Mouse (Mus musculus) kidney, embryonic 14.5 days (tissue): ENCODE measurements around the gene AB124611. TPM values are rescaled to one million over a fixed set of nuclear protein-coding genes. Genes with fewer than 3 reads are reported as not detected.

Experiments used
- ATAC-seq: fragments of 200-750 bp; cut with Nextera tagmentation; 2 replicates; pipeline ENCODE4 v1.8.0; 2017; ENCODE audit warnings: moderate number of reproducible peaks, mild to moderate bottlenecking, moderate TSS enrichment, moderate library complexity; ENCODE audit not compliant: low FRiP score, low TSS enrichment
- H3K27ac ChIP-seq: fragments of 300-500 bp; sonication (generic); 2 replicates; pipeline ENCODE4 v1.5.1; 2014; ENCODE audit warnings: low read depth, mild to moderate bottlenecking, low read length, moderate library complexity, mixed read lengths
- H3K27me3 ChIP-seq: fragments of 300-500 bp; sonication (generic); 2 replicates; pipeline ENCODE4 v1.6.1; 2014; ENCODE audit warnings: mild to moderate bottlenecking, low read length; ENCODE audit not compliant: control insufficient read depth, insufficient read depth
- H3K36me3 ChIP-seq: fragments of 300-500 bp; sonication (generic); 2 replicates; pipeline ENCODE4 v1.6.1; 2014; ENCODE audit warnings: low read length, mixed read lengths; ENCODE audit not compliant: control insufficient read depth, insufficient read depth
- H3K4me1 ChIP-seq: fragments of 300-500 bp; sonication (generic); 2 replicates; pipeline ENCODE4 v1.6.1; 2014; ENCODE audit warnings: low read length, mixed read lengths; ENCODE audit not compliant: control insufficient read depth, insufficient read depth
- H3K4me2 ChIP-seq: fragments of 300-500 bp; sonication (generic); replicated peaks from 2 replicates; pipeline ENCODE4 v1.6.1; 2014; ENCODE audit warnings: low read depth, mild to moderate bottlenecking, low read length
- H3K4me3 ChIP-seq: fragments of 300-500 bp; sonication (generic); 2 replicates; pipeline ENCODE4 v1.5.1; 2014; ENCODE audit warnings: mild to moderate bottlenecking, low read length
- H3K9ac ChIP-seq: fragments of 300-500 bp; sonication (generic); 2 replicates; pipeline ENCODE4 v1.6.1; 2014; ENCODE audit warnings: low read depth, mild to moderate bottlenecking, low read length, moderate library complexity
- H3K9me3 ChIP-seq: fragments of 300-500 bp; sonication (generic); 2 replicates; pipeline ENCODE4 v1.6.1; 2016; ENCODE audit warnings: low read length; ENCODE audit not compliant: control insufficient read depth
- WGBS: fragments of 180-500 bp; shearing (Covaris S2); extraction: QIAGEN DNeasy Blood & Tissue Kit; methylation state at CpG from one replicate; pipeline ENCODE4 v1.1.7; 2014; 5-methylcytosine and 5-hydroxymethylcytosine counted together
- polyA plus RNA-seq: library from polyadenylated mRNA; unstranded; fragments of >200 nt; fragmentation: Nextera tagmentation; extraction: Ambion mirVana; gene quantifications from 2 replicates; pipeline ENCODE4 v1.2.1, GENCODE M21; 2014

Gene AB124611
- polyA plus RNA-seq, 1 experiment from 2014 or later = 4.8 TPM

DNA sequence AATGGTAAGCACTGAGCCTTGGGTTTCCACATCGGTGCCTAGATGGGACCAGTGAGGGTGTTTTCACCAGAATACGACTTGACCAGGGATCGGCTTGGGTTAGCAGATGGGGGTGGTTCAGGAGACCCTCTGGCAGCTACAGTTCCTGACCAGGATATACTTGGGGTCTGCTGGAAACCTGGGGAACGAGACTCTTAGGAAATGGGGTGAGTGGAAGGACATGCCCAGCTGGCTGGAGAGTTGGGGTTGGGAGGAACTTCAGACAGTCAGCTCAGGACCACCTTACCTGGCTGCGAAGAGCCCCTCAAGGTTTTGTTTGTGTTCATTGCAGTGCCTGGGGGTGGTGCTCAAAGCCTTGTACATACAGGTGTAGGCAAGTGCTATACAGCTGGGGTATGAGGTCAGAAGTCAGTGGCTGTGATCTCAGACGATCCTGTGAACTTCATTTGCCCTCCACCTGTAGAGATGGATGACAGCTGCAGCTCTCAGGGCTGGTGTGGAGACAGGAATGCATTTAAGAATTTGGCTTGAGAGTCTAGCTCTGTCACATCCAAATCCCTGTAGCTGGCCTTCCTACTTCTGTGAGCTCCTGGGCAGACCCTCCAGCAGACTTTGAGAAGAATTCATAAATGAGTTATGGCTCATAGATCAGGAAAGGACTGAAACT lies 27.8 kb downstream of the AB124611 start:
- no peak for ATAC-seq
- 86% methylated on average over 6 of the region's 6 CpGs for WGBS
- peaks cover 30% of the 10 kb centered on the region for H3K36me3 ChIP-seq
- H3K27me3 ChIP-seq = no peaks in the 10 kb centered on the region
- H3K4me1 ChIP-seq = 0 out of 2 replicates have a peak, but pooled peaks cover 3% of the 10 kb centered on the region
- no peaks in the 10 kb centered on the region for H3K9me3 ChIP-seq
- no peak overlapping the region for H3K4me3 ChIP-seq
- no peak overlapping the region for H3K27ac ChIP-seq
- no peak overlapping the region for H3K4me2 ChIP-seq
- H3K9ac ChIP-seq = no peak overlapping the region

DNA sequence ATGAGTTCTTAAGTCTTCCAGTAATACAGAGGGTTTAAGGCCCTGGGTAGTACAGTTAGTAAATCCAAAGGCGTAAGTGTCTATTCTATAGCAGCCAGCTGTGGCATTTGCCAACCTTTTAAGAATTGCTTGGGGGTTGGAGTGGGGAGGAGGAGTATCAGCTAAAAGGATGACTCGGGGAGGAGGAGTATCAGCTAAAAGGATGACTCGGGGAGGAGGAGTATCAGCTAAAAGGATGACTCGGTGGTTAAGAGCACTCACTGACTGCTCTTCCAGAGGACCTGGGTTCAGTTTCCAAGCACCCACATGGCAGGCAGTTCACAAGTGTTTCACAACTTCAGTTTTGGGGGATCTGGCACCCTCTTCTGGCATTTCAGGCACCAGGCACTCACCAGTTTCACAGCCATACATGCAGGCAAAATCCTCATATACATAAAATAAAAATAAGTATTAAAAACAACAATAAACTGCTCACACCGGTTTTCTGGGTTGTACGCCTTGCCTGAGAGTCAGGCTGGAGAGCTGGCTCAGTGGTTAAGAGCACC lies 29.3 kb downstream of the AB124611 start:
- Histone ChIP-seq H3K4me1 (0 out of 2 replicates have a peak, but pooled peaks cover 3% of the 10 kb centered on the region), H3K9ac (no peak overlapping the region), H3K4me2 (no peak overlapping the region), H3K4me3 (no peak overlapping the region), H3K27ac (no peak overlapping the region), H3K27me3 (no peaks in the 10 kb centered on the region), H3K36me3 (peaks cover 24% of the 10 kb centered on the region), H3K9me3 (no peaks in the 10 kb centered on the region)
- WGBS = 92% methylated on average over 6 of the region's 6 CpGs
- no peak for ATAC-seq

GRCm38 (mm10) chr9:21556996-21557395 lies 31.0 kb downstream of the AB124611 start:
- Histone ChIP-seq H3K9ac (no peak overlapping the region), H3K4me3 (no peak overlapping the region), H3K27ac (no peak overlapping the region), H3K4me1 (0 out of 2 replicates have a peak, but pooled peaks cover 3% of the 10 kb centered on the region), H3K36me3 (peaks cover 15% of the 10 kb centered on the region), H3K9me3 (no peaks in the 10 kb centered on the region), H3K27me3 (no peaks in the 10 kb centered on the region), H3K4me2 (no peak overlapping the region)
- 83% methylated on average over 2 of the region's 2 CpGs for WGBS
- ATAC-seq = no peak

- Histone ChIP-seq H3K9me3 (no peaks in the 10 kb centered on the region), H3K36me3 (peaks cover 11% of the 10 kb centered on the region), H3K27me3 (no peaks in the 10 kb centered on the region), H3K27ac (no peak overlapping the region), H3K4me1 (0 out of 2 replicates have a peak, but pooled peaks cover 3% of the 10 kb centered on the region), H3K9ac (no peak overlapping the region), H3K4me3 (no peak overlapping the region), H3K4me2 (no peak overlapping the region)
- WGBS = 96% methylated on average over 2 of the region's 2 CpGs
- no peak for ATAC-seq
Measured at GRCm38 (mm10) chr9:21557556-21557955, 31.6 kb downstream of the AB124611 start.

- peaks cover 11% of the 10 kb centered on the region for H3K36me3 ChIP-seq
- H3K9ac ChIP-seq = no peak overlapping the region
- WGBS = 89% methylated on average over 4 of the region's 4 CpGs
- no peak overlapping the region for H3K27ac ChIP-seq
- H3K4me1 ChIP-seq = 0 out of 2 replicates have a peak, but pooled peaks cover 3% of the 10 kb centered on the region
- H3K27me3 ChIP-seq = no peaks in the 10 kb centered on the region
- no peak overlapping the region for H3K4me3 ChIP-seq
- H3K4me2 ChIP-seq = no peak overlapping the region
- no peaks in the 10 kb centered on the region for H3K9me3 ChIP-seq
- ATAC-seq = no peak
Measured at GRCm38 (mm10) chr9:21558366-21558765, 32.4 kb downstream of the AB124611 start.

DNA sequence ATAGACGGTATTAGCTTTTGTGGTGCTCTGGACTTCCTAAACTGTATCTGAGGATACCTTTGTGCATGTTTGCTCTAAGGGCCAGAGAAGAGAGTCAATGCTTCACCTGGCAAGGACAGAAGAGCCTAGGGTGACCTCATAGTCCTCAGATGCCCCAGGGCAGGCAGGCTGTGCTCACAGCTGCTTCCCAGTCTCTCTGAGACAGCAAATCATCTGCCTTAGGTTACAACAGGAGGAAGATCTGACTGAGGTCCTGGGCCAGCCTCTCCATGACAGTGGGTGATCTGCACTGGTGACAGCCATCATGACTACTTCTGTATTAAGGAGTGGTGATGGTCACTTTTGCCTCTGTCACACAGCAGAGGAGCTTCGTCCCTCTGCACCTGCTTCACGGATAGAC lies 33.2 kb downstream of the AB124611 start:
- Histone ChIP-seq H3K4me1 (0 out of 2 replicates have a peak, but pooled peaks cover 3% of the 10 kb centered on the region), H3K9ac (no peak overlapping the region), H3K27ac (no peak overlapping the region), H3K4me2 (no peak overlapping the region), H3K27me3 (no peaks in the 10 kb centered on the region), H3K9me3 (no peaks in the 10 kb centered on the region), H3K36me3 (peaks cover 11% of the 10 kb centered on the region), H3K4me3 (no peak overlapping the region)
- WGBS = 92% methylated on average over 3 of the region's 3 CpGs
- ATAC-seq = no peak

DNA sequence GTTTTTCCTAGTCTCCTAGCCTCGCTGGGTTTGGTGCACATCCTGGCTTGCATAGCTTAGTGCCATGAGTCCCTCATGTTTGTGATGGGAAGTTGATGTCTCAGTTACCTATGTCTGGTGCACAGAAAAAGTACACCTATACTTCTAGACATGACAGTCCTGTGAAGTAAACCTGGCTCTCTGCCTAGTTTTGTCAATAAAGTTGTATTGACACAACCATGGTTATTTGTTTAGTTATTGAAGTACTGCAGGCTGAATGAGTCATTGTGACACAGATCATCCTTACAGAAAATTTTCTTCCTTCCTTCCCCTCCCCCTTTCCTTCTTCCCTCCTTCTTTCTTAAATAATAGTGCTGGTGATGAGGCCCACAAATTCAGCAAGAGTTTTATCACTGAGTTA lies 38.4 kb downstream of the AB124611 start:
- Histone ChIP-seq H3K27me3 (no peaks in the 10 kb centered on the region), H3K4me2 (no peak overlapping the region), H3K4me3 (no peak overlapping the region), H3K36me3 (peaks cover 11% of the 10 kb centered on the region; the same call in 1 of the 2 replicates), H3K27ac (no peak overlapping the region), H3K4me1 (no peaks in the 10 kb centered on the region), H3K9ac (no peak overlapping the region), H3K9me3 (no peaks in the 10 kb centered on the region)
- 83% methylated on average over 1 of the region's 1 CpGs for WGBS
- no peak for ATAC-seq

DNA sequence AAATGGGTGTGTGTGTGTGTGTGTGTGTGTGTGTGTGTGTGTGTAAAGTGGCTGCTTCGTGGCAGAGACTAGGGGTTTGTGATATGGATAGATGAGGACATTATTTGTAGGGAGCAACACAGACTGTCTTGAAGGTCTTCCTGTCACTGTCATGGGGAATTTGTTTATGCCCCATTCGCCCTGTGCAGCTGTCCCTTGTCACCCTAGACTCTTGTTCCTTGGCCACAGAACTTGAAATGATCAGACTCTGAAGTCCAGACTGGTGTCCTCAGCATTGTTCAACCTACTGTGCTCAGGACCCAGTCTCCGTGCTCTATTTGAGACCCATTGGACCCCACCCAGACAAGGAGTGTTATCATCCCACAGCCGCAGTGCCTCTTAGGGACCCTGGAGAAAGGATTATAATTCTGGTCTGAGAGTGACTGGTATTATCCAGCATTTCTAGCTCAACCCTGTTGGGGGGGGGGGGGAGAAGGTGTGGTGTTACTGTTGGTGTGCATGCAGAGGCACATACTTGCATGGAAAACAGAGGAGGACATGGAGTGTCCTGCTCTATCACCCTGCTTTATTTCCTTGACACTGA lies 39.1 kb downstream of the AB124611 start:
- Histone ChIP-seq H3K27ac (no peak overlapping the region), H3K27me3 (no peaks in the 10 kb centered on the region), H3K4me3 (no peak overlapping the region), H3K36me3 (peaks cover 18% of the 10 kb centered on the region), H3K4me2 (no peak overlapping the region), H3K9me3 (no peaks in the 10 kb centered on the region), H3K4me1 (no peaks in the 10 kb centered on the region), H3K9ac (no peak overlapping the region)
- no peak for ATAC-seq
- 81% methylated on average over 4 of the region's 4 CpGs for WGBS

DNA sequence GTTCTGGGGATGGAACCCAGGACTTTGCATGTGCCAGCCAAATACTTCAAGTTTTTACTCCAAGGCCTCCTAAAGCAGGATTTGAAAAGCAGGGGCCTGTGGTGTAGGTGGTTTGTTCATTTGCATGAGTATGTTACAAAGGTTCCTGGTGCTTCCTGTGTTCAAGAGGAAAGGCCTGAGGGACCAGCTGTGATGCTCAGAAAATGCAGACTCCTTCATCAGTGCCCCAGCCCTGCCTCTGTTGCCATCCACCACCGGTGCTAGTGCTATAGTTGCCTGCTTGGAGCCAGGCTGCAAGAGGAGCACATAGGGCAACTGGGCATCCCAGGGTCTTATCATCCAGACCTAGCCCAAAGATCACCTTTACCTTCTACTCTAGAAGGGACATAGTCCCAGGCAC lies 40.6 kb downstream of the AB124611 start:
- Histone ChIP-seq H3K4me2 (no peak overlapping the region), H3K27ac (no peak overlapping the region), H3K36me3 (peaks cover 28% of the 10 kb centered on the region), H3K4me3 (no peak overlapping the region), H3K9me3 (no peaks in the 10 kb centered on the region), H3K4me1 (no peaks in the 10 kb centered on the region), H3K27me3 (no peaks in the 10 kb centered on the region), H3K9ac (no peak overlapping the region)
- 95% methylated on average over 1 of the region's 1 CpGs for WGBS
- ATAC-seq = no peak
